Mouse (Mus musculus) heart, embryonic 14.5 days (tissue): Measurements from ENCODE around the gene Park7. TPM values are rescaled to one million over a fixed set of nuclear protein-coding genes. Genes with fewer than 3 reads are reported as not detected.

Experiments
- ATAC-seq: fragments of 200-750 bp; cut with Nextera tagmentation; 2 replicates; pipeline ENCODE4 v1.8.0; 2017; ENCODE audit warnings: low read depth, moderate TSS enrichment; ENCODE audit not compliant: insufficient number of reproducible peaks, insufficient read depth, low FRiP score
- H3K27ac ChIP-seq, 2 experiments: fragments of 200-500 bp in 1 of 2; fragments of 300-500 bp in 1 of 2; sonication (generic) in 1 of 2; replicated peaks in 1 of 2; 2 replicates each; pipeline ENCODE4 v1.5.1; 2012 to 2014; ENCODE audit warnings: low read depth in 2 of 2, low read length in 2 of 2, control low read depth in 1 of 2, mild to moderate bottlenecking in 1 of 2, mixed read lengths in 1 of 2; ENCODE audit not compliant: control insufficient read depth in 1 of 2, insufficient read depth in 1 of 2
- H3K27me3 ChIP-seq: fragments of 300-500 bp; sonication (generic); 2 replicates; pipeline ENCODE4 v1.6.1; 2014; ENCODE audit warnings: mild to moderate bottlenecking, low read length, control low read depth; ENCODE audit not compliant: control insufficient read depth, insufficient read depth
- H3K36me3 ChIP-seq: fragments of 300-500 bp; sonication (generic); 2 replicates; pipeline ENCODE4 v1.6.1; 2014; ENCODE audit warnings: mild to moderate bottlenecking, control low read depth, low read length, mixed read lengths; ENCODE audit not compliant: control insufficient read depth, insufficient read depth
- H3K4me1 ChIP-seq, 2 experiments: fragments of 200-500 bp in 1 of 2; fragments of 300-500 bp in 1 of 2; sonication (generic) in 1 of 2; 2 replicates each; pipeline ENCODE4 v1.6.1; 2012 to 2014; ENCODE audit warnings: low read length in 2 of 2, control low read depth in 1 of 2, mixed read lengths in 1 of 2; ENCODE audit not compliant: control insufficient read depth in 2 of 2, insufficient read depth in 2 of 2
- H3K4me2 ChIP-seq: fragments of 300-500 bp; sonication (generic); 2 replicates; pipeline ENCODE4 v1.6.1; 2014; ENCODE audit warnings: mild to moderate bottlenecking, low read length
- H3K4me3 ChIP-seq, 2 experiments: fragments of 200-500 bp in 1 of 2; fragments of 300-500 bp in 1 of 2; sonication (generic) in 1 of 2; 2 replicates each; pipeline ENCODE4 v1.5.1; 2012 to 2014; ENCODE audit warnings: low read length in 2 of 2, mild to moderate bottlenecking in 2 of 2, control low read depth in 1 of 2, low read depth in 1 of 2, moderate library complexity in 1 of 2; ENCODE audit not compliant: control insufficient read depth in 1 of 2, insufficient read depth in 1 of 2
- H3K9ac ChIP-seq: fragments of 300-500 bp; sonication (generic); 2 replicates; pipeline ENCODE4 v1.6.1; 2014; ENCODE audit warnings: mild to moderate bottlenecking, low read length
- H3K9me3 ChIP-seq: fragments of 300-500 bp; sonication (generic); 2 replicates; pipeline ENCODE4 v1.6.1; 2016; ENCODE audit warnings: low read length, control low read depth; ENCODE audit not compliant: control insufficient read depth
- WGBS: fragments of 180-500 bp; shearing (Covaris S2); extraction: QIAGEN DNeasy Blood & Tissue Kit; methylation state at CpG from one replicate; pipeline ENCODE4 v1.1.7; 2014; 5-methylcytosine and 5-hydroxymethylcytosine counted together
- polyA plus RNA-seq: library from polyadenylated mRNA; unstranded; fragments of >200 nt; fragmentation: Nextera tagmentation; extraction: Ambion mirVana; gene quantifications from 2 replicates; pipeline ENCODE4 v1.2.1, GENCODE M21; 2014

The Park7 gene
- polyA plus RNA-seq, 1 experiment from 2014 or later, result 351 TPM

DNA sequence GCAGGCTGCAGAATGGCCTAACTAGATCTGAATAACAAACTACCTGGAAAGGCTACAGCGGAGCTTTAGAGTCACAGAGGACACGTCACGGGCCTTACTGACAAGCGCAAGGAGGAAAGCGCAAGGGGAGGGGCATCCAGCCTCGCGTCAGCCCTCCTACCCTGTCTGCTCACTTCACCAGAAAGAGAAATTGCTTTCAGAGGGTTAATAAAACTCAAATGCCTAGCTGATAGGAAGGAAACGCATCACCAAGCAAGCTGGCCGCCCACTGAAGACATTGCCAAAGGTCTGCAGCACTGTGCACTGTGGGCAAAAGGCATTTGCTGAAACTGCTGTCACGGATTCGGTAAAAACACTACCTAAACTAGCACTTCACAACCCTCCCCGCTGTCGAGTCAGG, 13.8 kb downstream of the Park7 start:
- H3K9ac ChIP-seq, result no peak overlapping the region
- H3K27me3 ChIP-seq, result no peaks in the 10 kb centered on the region
- no peak for ATAC-seq
- no peak overlapping the region for H3K4me3 ChIP-seq
- H3K36me3 ChIP-seq, result peaks cover 83% of the 10 kb centered on the region
- H3K4me1 ChIP-seq, result 0 out of 4 replicates have a peak, but pooled peaks cover 0 to 2% of the 10 kb centered on the region in 2 experiments
- no peak overlapping the region for H3K4me2 ChIP-seq
- WGBS, result 90% methylated on average over 13 of the region's 13 CpGs
- no peak overlapping the region for H3K27ac ChIP-seq
- H3K9me3 ChIP-seq, result no peaks in the 10 kb centered on the region

DNA sequence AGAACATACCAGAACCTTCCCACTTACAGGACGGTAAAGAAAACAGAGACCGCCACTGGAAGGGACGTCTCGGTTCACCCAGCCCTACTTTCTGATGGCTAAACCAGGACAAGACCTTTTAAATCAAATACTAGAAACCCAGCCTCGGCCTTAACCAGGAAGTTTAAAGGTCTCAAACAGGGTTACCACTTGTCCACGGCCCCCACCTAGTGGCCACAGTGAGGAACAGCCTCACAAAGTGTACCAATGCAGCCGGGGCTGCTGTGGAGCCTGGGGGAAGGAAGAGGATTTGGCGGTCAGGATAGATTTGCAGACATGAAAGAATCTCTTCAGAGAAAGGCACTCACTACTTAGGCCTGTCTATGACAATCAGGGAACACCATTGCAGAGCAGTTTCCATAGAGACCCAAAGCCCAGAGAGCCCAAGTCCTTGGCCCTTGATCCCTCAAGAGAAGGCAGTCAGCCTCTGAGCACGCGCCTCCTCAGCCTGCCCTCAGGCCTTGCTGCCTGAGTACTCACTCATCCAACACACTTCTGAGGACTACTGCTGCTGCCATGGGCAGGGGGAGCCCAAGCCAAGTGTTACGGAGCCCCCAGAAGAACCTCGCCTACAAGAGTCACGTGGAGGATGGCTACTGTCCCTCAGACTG, 15.4 kb downstream of the Park7 start:
- WGBS, result 55% methylated on average over 13 of the region's 13 CpGs
- ATAC-seq, result no peak
- H3K9ac ChIP-seq, result no peak overlapping the region

DNA sequence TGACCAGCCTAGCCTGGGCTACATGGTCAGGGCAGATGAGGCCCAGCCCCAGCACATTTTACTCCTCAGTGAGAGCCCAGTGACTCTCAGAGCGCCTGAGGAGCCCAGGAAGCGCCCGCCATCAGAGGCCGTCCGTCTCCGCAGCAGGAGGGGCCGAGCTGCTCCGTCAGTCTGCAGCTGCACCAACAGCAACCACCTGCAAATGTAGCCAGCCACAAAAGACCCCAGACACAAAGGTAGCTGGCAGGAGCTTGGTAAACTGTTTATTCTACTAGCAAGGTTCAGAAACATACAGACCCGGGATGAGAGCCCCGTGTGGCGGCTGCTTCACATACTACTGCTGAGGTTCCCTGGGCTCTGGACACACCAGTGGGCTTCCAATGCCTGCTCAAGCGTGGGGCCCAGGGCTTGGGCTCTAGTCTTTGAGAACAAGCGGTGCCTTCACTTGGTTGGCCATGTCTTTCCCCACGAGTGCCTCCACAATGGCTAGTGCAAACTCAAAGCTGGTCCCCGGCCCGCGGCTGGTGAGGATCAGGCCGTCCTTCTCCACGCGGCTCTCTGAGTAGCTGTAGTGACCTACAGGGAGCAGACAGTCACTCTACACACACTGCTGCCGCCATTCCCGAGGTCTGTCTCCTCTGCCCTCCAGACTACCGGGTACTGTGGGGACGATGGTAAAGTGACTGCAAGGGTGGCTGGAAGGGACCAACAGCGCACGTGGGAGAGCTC, 17.2 kb downstream of the Park7 start:
- 93% methylated on average over 26 of the region's 26 CpGs for WGBS
- H3K9me3 ChIP-seq, result no peaks in the 10 kb centered on the region

More for the DNA sequence above, 15.4 kb downstream of the Park7 start:
- Histone ChIP-seq H3K4me2 (no peak overlapping the region), H3K27ac (no peak overlapping the region), H3K36me3 (peaks cover 71% of the 10 kb centered on the region), H3K27me3 (no peaks in the 10 kb centered on the region), H3K4me3 (no peak overlapping the region), H3K9me3 (no peaks in the 10 kb centered on the region), H3K4me1 (0 out of 4 replicates have a peak, but pooled peaks cover 0 to 2% of the 10 kb centered on the region in 2 experiments)

DNA sequence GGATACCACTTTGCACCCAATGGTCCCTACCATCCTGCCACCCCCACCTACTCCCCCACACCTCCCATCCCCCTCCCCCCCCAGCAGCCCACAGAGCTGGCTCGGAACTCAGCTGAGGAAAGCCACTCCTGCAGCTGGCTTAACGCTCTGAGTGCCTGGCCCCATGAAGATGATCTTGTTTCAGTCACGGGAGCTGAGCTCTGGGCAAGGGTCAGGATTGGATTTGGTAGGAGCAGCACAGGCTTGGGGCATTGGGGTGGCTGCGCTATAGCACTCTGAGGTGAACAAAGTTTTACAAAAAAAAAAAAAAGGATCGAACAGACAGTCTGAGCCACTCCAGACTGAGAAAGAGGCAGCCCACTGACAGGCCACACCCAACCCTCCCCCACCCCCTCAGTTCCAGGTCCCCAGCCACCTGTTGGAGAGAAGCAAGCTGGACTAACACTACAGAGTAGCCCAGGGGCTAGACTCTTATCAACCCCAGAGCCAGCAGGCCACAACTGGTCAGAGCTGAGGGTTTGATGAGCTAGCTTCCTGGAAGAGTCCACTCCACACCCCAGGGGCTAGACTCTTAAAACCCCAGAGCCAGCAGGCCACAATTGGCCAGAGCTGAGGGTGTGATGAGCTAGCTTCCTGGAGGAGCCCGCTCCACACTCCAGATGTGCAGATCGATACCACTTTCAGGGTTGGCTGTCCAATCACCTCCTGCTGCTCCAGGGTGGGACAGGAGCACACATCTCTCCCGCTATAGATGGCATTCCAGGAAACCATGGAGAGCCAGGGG, 19.3 kb downstream of the Park7 start:
- Histone ChIP-seq H3K4me2 (no peak overlapping the region), H3K4me3 (no peak overlapping the region), H3K9me3 (no peaks in the 10 kb centered on the region), H3K27ac (no peak overlapping the region), H3K36me3 (peaks cover 36% of the 10 kb centered on the region), H3K27me3 (no peaks in the 10 kb centered on the region), H3K9ac (no peak overlapping the region), H3K4me1 (no peaks in the 10 kb centered on the region)
- whole genome bisulfite sequencing, result 64% methylated on average over 8 of the region's 8 CpGs
- ATAC-seq, result no peak

More for the DNA sequence above, 17.2 kb downstream of the Park7 start:
- H3K4me2 ChIP-seq, result no peak overlapping the region
- no peak overlapping the region for H3K9ac ChIP-seq
- peaks cover 53% of the 10 kb centered on the region for H3K36me3 ChIP-seq
- H3K4me3 ChIP-seq, result no peak overlapping the region
- no peaks in the 10 kb centered on the region for H3K27me3 ChIP-seq
- H3K27ac ChIP-seq, result no peak overlapping the region
- ATAC-seq, result no peak
- no peaks in the 10 kb centered on the region for H3K4me1 ChIP-seq

DNA sequence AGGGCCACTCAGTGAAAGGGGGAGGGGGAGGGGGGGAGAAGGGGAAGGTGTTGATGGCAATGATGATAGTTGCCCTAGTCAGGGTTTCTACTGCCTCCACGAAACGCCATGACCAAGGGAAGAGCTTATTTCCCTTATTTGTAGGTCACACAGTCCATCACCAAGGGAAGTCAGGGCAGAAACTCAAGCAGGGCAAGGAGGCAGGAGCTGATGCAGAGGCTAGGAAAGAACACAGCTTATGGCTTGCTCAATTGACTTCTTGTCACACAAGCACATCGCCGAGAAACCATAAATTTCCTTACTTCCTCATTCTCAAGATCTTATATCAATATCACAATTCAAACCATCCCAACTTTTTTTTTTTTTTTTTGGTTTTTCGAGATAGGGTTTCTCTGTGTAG, 22.9 kb downstream of the Park7 start:
- no peak overlapping the region for H3K4me3 ChIP-seq
- WGBS, result 59% methylated on average over 5 of the region's 5 CpGs
- ATAC-seq, result no peak
- H3K27ac ChIP-seq, result no peak overlapping the region
- peaks cover 4% of the 10 kb centered on the region; the same call in 1 of the 2 replicates for H3K36me3 ChIP-seq
- no peaks in the 10 kb centered on the region for H3K27me3 ChIP-seq
- no peak overlapping the region for H3K4me2 ChIP-seq
- H3K9me3 ChIP-seq, result no peaks in the 10 kb centered on the region
- no peaks in the 10 kb centered on the region for H3K4me1 ChIP-seq
- no peak overlapping the region for H3K9ac ChIP-seq

DNA sequence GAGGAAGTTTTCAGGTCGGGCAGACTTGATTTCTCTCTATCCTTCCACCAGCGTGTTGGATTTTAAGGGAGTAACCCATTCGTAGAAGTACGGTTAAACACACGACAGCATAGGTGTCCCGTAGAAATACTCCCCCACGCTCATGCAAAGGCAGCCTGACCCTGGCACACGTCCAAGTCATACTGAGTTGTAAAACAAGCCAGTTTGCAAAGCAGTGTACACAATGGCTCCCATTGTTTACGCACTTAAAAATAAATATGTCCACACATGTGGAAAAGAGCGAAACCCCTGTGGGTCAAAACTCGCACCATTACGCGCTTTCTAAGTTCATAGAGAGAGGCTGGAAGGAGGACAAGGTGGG, 24.3 kb downstream of the Park7 start:
- H3K9ac ChIP-seq, result no peak overlapping the region
- no peaks in the 10 kb centered on the region for H3K36me3 ChIP-seq
- H3K4me1 ChIP-seq, result no peaks in the 10 kb centered on the region
- ATAC-seq, result no peak
- WGBS, result 58% methylated on average over 13 of the region's 13 CpGs
- H3K27me3 ChIP-seq, result no peaks in the 10 kb centered on the region
- no peaks in the 10 kb centered on the region for H3K9me3 ChIP-seq
- no peak overlapping the region for H3K4me3 ChIP-seq
- peak overlapping the region; percentile 35 for H3K4me2 ChIP-seq
- H3K27ac ChIP-seq, result no peak overlapping the region

DNA sequence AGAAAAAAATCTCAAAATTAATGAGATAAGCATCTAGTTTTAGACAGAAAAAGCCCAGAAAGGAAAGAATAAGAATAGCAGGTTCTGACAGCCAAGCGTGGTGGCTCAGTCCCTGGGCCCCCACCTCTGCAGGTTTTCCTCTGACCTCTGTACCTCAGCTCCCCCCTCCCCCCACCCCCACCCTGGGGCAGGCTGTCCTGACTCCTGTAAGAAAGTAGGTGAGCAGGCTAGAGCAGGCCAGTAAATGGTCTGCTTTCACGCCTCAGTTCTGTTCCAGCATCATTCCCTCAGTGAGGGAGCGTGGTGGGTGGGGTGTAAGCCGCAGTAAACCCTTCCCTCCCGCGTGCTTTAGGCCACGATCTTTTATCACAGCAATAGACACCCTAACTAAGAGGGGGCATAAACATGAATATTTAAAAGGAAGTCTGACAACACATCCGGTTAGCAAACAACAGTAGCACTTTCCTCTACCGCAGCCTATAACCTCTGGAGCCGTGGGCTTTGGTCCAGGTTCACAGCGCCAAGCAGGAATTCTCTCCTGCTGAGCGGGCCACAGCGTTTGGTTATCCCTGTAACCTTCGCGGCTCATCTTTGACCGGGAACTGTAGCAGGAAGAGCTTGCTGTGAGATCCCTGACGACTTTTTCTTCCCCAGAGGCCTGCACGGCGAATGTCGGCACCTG, 24.8 kb downstream of the Park7 start:
- H3K9me3 ChIP-seq, result no peaks in the 10 kb centered on the region
- no peaks in the 10 kb centered on the region for H3K27me3 ChIP-seq
- H3K4me2 ChIP-seq, result peak overlapping the region; percentile 35
- no peaks in the 10 kb centered on the region for H3K4me1 ChIP-seq
- H3K9ac ChIP-seq, result no peak overlapping the region
- H3K36me3 ChIP-seq, result no peaks in the 10 kb centered on the region
- H3K4me3 ChIP-seq, result no peak overlapping the region
- WGBS, result 41% methylated on average over 20 of the region's 20 CpGs
- no peak overlapping the region for H3K27ac ChIP-seq
- ATAC-seq, result no peak
